Mouse (Mus musculus): ENCODE results near the gene Pced1b.
"Not testable (repeated sequence)": the region's sequence is repeated elsewhere in the genome, so short reads cannot be mapped to it uniquely, and the experiment has no call there.

Pced1b gene

GRCm38 (mm10) chr15:97346897-97347296, 100.0 kb downstream of the Pced1b start:
- ChIA-PET CTCF (no interaction called here), POLR2A (interaction anchor here in 3 of 4 experiments (0.7 to 2.6 kb wide), 13 partner anchors 13 to 100 kb away, joined by 3 to 18 read pairs (median 5); no protein-coding TSS in a partner anchor)

- POLR2A ChIA-PET, result interaction anchor here in 3 of 4 experiments (0.7 to 2.6 kb wide), 12 partner anchors 9 to 76 kb away, joined by 3 to 18 read pairs (median 4); no protein-coding TSS in a partner anchor
- CTCF ChIA-PET, result interaction anchor here in 1 of 4 experiments (1.0 kb wide), 1 partner anchor 36 kb away, joined by 3 read pairs; no protein-coding TSS in a partner anchor
Observed at GRCm38 (mm10) chr15:97348566-97349315, 101.8 kb downstream of the Pced1b start.

GRCm38 (mm10) chr15:97350528-97350927, 103.6 kb downstream of the Pced1b start:
- ChIA-PET POLR2A (interaction anchor here in 3 of 4 experiments (0.6 to 1.9 kb wide), 8 partner anchors 10 to 292 kb away, joined by 3 to 6 read pairs (median 4); no protein-coding TSS in a partner anchor), CTCF (interaction anchor here in 1 of 4 experiments (0.5 kb wide), 1 partner anchor 18 kb away, joined by 15 read pairs; no protein-coding TSS in a partner anchor)

- ChIA-PET CTCF (no interaction called here), POLR2A (interaction anchor here in 3 of 4 experiments (0.6 to 1.9 kb wide), 9 partner anchors 9 to 335 kb away, joined by 3 to 7 read pairs (median 4); no protein-coding TSS in a partner anchor)
Observed at GRCm38 (mm10) chr15:97351016-97351415, 104.1 kb downstream of the Pced1b start.

- CTCF ChIA-PET, result no interaction called here
- POLR2A ChIA-PET, result interaction anchor here in 1 of 4 experiments (1.0 to 1.1 kb wide), 2 partner anchors 13 to 334 kb away, joined by 3 read pairs; no protein-coding TSS in a partner anchor
Observed at GRCm38 (mm10) chr15:97351681-97352080, 104.8 kb downstream of the Pced1b start.

- ChIA-PET CTCF (interaction anchor here in 1 of 4 experiments (0.6 kb wide), 1 partner anchor 119 kb away, joined by 3 read pairs; no protein-coding TSS in a partner anchor), POLR2A (interaction anchor here in 3 of 4 experiments (0.7 to 2.4 kb wide), 4 partner anchors 13 to 1502 kb away, joined by 5 to 6 read pairs (median 5); no protein-coding TSS in a partner anchor)
Observed at GRCm38 (mm10) chr15:97355676-97356303, 108.9 kb downstream of the Pced1b start.

- ChIA-PET POLR2A (interaction anchor here in 2 of 4 experiments (0.8 to 2.4 kb wide), 2 partner anchors 9 to 19 kb away, joined by 3 to 5 read pairs; no protein-coding TSS in a partner anchor), CTCF (no interaction called here)
Observed at GRCm38 (mm10) chr15:97357016-97357415, 110.1 kb downstream of the Pced1b start.

GRCm38 (mm10) chr15:97360842-97361770, 114.2 kb downstream of the Pced1b start:
- CTCF ChIA-PET, result interaction anchor here in 3 of 4 experiments (0.6 to 1.7 kb wide), 5 partner anchors 12 to 51 kb away, joined by 3 to 4 read pairs (median 3); no protein-coding TSS in a partner anchor
- POLR2A ChIA-PET, result interaction anchor here in 3 of 4 experiments (0.6 to 9.5 kb wide), 19 partner anchors 8 to 221 kb away, joined by 3 to 71 read pairs (median 6); no protein-coding TSS in a partner anchor

GRCm38 (mm10) chr15:97361771-97362171, 114.9 kb downstream of the Pced1b start:
- ChIA-PET CTCF (interaction anchor here in 3 of 4 experiments (0.6 to 1.7 kb wide), 5 partner anchors 11 to 50 kb away, joined by 3 to 4 read pairs (median 3); no protein-coding TSS in a partner anchor), POLR2A (interaction anchor here in 3 of 4 experiments (0.8 to 9.5 kb wide), 11 partner anchors 8 to 26 kb away, joined by 3 to 71 read pairs (median 10); no protein-coding TSS in a partner anchor)

GRCm38 (mm10) chr15:97364271-97364670, 117.4 kb downstream of the Pced1b start:
- CTCF ChIA-PET, result interaction anchor here in 1 of 4 experiments (2.1 kb wide), 1 partner anchor 9 kb away, joined by 5 read pairs; no protein-coding TSS in a partner anchor
- POLR2A ChIA-PET, result interaction anchor here in 2 of 4 experiments (1.0 to 9.5 kb wide), 5 partner anchors 9 to 18 kb away, joined by 3 to 71 read pairs (median 3); no protein-coding TSS in a partner anchor

- ChIA-PET CTCF (interaction anchor here in 1 of 4 experiments (2.1 kb wide), 1 partner anchor 9 kb away, joined by 5 read pairs; no protein-coding TSS in a partner anchor), POLR2A (interaction anchor here in 2 of 4 experiments (1.0 to 9.5 kb wide), 5 partner anchors 8 to 18 kb away, joined by 3 to 71 read pairs (median 3); no protein-coding TSS in a partner anchor)
Observed at GRCm38 (mm10) chr15:97364968-97365367, 118.1 kb downstream of the Pced1b start.

- POLR2A ChIA-PET, result interaction anchor here in 3 of 4 experiments (0.6 to 12.4 kb wide), 44 partner anchors 7 to 1585 kb away, joined by 3 to 184 read pairs (median 6); no protein-coding TSS in a partner anchor
- CTCF ChIA-PET, result interaction anchor here in 3 of 4 experiments (0.6 to 0.8 kb wide), 5 partner anchors 18 to 586 kb away, joined by 3 to 15 read pairs (median 8); no protein-coding TSS in a partner anchor
Observed at GRCm38 (mm10) chr15:97368035-97368608, 121.2 kb downstream of the Pced1b start.

GRCm38 (mm10) chr15:97368631-97369030, 121.7 kb downstream of the Pced1b start:
- ChIA-PET CTCF (interaction anchor here in 1 of 4 experiments (0.7 to 0.8 kb wide), 2 partner anchors 18 to 56 kb away, joined by 8 to 15 read pairs; no protein-coding TSS in a partner anchor), POLR2A (interaction anchor here in 3 of 4 experiments (0.6 to 12.4 kb wide), 52 partner anchors 6 to 1584 kb away, joined by 3 to 184 read pairs (median 5); no protein-coding TSS in a partner anchor)

- ChIA-PET CTCF (interaction anchor here in 2 of 4 experiments (0.6 to 1.0 kb wide), 2 partner anchors 23 to 234 kb away, joined by 3 read pairs; no protein-coding TSS in a partner anchor), POLR2A (interaction anchor here (0.6 to 12.4 kb wide), 45 partner anchors 6 to 664 kb away, joined by 3 to 184 read pairs (median 5); no protein-coding TSS in a partner anchor)
Observed at GRCm38 (mm10) chr15:97369144-97369543, 122.2 kb downstream of the Pced1b start.

- ChIA-PET POLR2A (interaction anchor here in 3 of 4 experiments (0.5 to 12.4 kb wide), 11 partner anchors 10 to 1474 kb away, joined by 3 to 184 read pairs (median 3); no protein-coding TSS in a partner anchor), CTCF (interaction anchor here in 1 of 4 experiments (0.5 to 0.7 kb wide), 3 partner anchors 91 to 800 kb away, joined by 3 to 9 read pairs (median 4); no protein-coding TSS in a partner anchor)
Observed at GRCm38 (mm10) chr15:97370880-97371279, 124.0 kb downstream of the Pced1b start.

- CTCF ChIA-PET, result not testable (repeated sequence)
- POLR2A ChIA-PET, result interaction anchor here (0.7 to 12.4 kb wide), 13 partner anchors 8 to 416 kb away, joined by 3 to 184 read pairs (median 4); no protein-coding TSS in a partner anchor
Observed at GRCm38 (mm10) chr15:97372043-97372442, 125.1 kb downstream of the Pced1b start.

Measured in embryonic stem cell, embryonic (primary cell).